Mouse (Mus musculus) 3T3-L1 (cell line): ENCODE measurements around the gene Mrgprb3.

Source experiments
- DNase-seq: peaks from one replicate; pipeline ENCODE4 v3.0.0-alpha.2; 2015; ENCODE audit warnings: low read depth, low spot score

The Mrgprb3 gene

DNA sequence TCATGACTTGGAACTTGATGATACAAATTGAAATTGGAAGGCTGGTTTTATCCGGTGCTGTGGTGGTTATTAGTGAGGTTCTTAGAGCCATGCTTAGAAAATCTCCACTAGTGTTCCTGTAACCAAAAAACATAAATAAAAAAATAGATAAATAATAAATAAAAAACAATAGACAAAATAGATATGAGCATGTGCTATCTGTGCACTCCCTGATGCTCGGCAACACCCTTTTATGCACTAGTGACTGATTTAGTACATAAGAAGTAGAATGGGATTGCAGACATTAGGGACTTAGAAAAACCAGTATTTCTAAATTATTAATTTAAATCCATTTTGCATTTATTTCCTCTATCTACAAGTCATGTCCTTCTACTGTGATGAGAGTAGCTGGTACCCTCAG lies at the start of gene Mrgprb3:
Mrgprb3 (minus strand) TSS at position 101 of the 400 bp plus-strand sequence.
- no peak for DNase-seq
